Mouse (Mus musculus) urinary bladder, adult 18-20 months (tissue): ENCODE results near the gene Gosr2.

Source experiments
- DNase-seq, 2 experiments: peaks; one replicate each; pipeline ENCODE4 v3.0.0; 2022; ENCODE audit warnings: low spot score in 2 of 2, mixed read lengths in 2 of 2

The Gosr2 gene

DNA sequence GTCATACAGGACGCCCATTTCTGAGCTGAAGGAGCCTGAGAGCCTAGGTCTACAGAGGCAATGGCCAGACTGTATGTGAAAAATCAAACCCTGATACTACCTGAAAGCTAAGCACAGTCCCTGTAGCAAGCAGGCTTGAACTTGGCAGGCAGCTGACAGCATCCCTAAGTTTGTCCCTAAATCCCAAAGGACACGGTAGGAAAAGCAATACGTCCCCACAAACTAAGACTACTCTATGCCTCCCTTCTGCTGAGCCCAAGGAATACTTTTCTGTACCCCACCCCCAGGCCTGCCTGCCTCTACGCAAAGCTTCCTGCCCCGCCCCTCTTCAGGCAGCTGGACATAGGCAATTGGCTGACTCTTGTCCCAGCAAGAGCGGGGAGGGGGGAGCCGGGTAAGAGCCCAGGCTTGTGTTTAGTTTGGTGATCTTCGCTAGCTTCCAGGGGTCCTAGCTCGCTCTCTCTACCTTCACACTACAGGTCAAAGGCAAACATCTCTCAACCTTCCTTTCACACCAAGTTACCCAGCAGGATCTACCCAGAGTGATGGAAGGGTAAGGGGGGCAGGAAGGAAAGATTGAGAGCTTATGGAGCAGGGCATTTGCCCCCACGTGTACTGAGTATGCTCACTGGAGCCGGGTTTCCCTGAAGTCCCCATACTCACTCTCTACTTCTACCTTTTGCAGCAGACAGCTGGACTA, 49.6 kb downstream of the Gosr2 start:
- no peak for DNase-seq

DNA sequence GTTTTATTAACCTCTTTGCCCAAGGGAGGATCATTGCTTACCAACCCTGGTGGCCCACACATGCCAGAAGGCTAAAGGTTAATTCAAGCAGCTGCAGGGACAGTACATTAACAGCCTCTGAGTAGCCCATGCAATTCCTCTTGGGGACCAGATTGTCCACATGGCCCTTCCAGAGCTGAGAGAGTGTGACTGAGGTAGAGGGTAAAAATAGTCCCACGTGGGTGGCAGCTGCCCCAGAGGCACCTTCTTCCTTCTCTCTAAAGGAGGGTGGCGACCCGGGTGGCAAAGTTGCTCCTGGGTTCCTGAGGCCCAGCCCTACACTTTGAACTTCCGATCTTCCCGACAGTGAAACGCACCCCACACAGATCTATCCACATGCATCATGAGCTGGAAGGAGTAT, 51.4 kb downstream of the Gosr2 start:
- no peak for DNase-seq

DNA sequence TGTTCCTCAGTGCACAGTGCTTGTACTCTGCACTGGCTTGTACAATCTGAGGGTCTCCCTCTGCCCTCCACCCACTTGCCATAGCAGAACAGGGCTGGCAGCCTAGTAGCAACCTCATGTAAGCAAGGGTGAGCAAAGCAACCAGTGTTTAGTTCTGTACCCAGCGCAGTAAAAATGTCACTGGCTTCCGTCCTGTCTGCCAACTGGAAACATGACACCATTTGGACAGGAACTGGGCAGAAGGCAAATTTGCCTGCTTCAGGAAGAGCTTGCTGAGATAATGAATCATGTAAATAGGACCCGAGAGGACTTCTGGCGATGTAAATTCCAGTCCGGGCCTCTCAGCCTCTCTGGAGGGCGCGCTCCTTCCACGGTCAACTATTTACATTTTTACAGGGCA, 52.0 kb downstream of the Gosr2 start:
- DNase-seq: no peak

DNA sequence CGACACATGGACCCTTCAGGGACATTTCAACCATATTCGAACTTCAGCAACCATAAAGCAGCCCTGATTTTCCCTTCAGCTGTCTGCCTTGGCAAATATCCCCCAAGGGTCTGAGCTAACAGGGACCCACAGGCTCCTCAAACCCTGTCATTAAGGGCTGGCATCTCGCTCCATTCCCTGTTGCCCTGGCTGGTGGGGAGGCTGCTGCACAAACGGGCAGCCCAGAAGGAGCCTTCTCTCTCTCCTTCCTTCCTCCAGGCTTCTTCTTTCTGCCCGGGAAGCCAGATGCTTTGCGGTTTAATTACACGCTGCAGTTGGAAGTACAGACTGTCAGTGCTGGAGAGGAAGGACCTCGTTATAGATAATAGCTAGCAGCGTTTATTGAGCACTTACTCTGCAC, 54.5 kb downstream of the Gosr2 start:
- no peak for DNase-seq

- DNase-seq: peak; percentile 14 to 16
Observed at GRCm38 (mm10) chr11:103639407-103639946, 58.2 kb downstream of the Gosr2 start.

DNA sequence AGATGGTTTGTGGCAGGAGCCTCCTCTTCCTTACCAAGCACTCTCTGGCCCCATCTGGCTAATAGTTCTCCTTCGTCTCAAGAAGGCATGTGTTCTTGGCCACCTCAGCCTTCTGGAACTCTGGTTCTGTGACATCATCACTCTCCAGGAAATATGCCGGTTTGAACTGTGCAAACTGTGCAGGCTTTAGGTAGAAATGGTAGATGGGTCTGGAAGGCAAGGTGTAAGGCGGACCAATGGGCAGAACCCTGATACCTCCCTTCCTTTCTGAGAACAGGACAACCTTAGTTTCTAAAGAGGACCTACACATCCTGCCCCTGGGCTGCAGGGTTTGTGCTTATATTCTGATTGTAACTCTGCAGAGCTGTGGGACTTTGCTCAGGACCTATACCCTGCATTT, 58.9 kb downstream of the Gosr2 start, which contains the start of gene Lyzl6:
Gene Lyzl6, minus strand, starts transcription at position 101 of the 400 bp plus-strand sequence.
- no peak for DNase-seq

DNA sequence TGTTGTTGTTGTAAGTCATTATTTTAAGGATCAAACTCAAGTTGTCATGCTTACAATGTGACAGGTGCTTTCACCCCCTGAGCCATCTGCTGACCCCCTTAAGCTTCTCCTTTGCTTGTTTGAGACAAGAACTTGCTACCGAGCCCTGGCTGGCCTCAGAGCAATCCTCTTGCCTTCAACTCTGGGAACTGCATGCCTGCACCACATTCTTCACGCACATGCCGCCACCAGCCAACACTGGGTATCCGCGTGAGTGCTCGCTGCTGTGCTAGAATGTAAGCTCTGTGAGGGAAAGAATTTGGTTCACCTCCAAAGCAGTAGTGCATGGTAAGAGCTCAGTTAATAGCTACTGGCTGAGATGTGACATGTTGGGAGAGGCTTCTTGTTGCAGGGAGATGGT, 61.4 kb downstream of the Gosr2 start:
- DNase-seq: no peak

DNA sequence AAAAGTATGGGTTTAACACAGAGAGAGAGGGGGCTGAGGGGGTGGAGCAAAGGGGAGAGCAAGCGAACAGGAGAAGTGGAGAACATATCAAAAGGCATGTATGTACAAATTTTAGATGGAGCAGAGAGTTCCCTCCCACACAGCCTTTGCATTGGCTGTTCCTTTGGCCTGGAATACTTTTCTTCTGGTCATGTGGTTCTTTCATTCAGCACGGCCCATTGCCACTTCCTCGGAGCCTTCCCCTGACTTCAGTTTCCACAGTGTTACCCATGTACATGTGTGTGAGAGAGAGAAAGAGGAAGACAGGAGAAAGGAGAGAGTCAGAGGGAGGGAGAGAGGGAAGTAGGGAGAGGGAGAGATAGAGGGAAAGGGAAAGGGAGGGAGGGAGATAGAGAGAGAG, 62.2 kb downstream of the Gosr2 start:
- no peak for DNase-seq

- DNase-seq: no peak
Observed at GRCm38 (mm10) chr11:103634806-103635205, 62.9 kb downstream of the Gosr2 start.

DNA sequence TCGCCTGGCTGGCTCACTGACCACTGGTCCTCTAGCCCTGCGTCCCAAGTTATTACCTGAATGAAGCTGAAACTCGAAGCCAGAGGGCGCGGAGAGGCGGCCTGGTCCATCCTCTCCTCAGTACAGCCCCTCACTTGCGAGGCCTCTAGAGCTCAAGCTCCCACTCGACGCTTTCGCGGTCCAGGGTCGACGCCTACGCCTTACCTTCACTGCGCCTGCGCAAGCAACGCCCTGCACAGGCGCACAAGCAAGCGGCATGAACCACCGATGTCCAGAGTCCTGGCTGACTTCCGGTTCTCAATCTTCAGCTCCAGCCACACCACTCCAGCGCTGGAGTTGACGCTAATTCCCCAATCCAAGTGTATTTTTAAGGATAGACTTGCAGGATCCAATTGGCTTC, 70.2 kb downstream of the Gosr2 start:
- DNase-seq: no peak
